Mouse (Mus musculus): Measurements from ENCODE around the gene Psmb1.
"Not testable (repeated sequence)": the region's sequence is repeated elsewhere in the genome, so short reads cannot be mapped to it uniquely, and the experiment has no call there.

Psmb1 gene

DNA sequence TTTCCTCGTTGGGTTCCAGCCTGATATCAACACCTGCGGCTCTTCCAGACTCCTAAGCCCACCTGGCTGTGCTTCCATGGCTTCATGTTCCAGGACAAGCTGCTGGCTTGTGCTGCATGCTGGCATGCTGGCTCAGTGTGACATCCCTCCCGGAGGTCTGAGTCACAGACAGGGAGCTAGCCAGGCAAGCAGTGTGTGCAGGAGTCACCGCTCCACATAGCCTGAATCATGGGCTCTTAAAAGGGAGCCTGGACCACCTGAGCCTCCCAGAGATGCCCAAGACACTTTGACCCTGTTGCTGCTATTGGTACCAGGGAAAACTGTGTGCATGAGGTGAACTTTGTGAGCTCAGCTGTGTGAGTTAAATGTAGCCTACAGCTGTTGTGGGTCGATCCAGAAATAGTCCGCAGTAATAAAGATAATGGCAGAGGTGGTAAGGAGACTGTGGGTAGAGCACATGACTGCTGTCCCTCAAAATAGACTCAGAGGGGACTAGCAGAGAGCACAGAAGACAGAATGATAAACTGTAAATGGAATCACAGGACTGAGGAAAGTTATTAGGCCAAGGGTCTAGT is 37.5 kb downstream of the Psmb1 start:
- DNase-seq (ENCODE audit: low read depth, low spot score) = no peak

DNA sequence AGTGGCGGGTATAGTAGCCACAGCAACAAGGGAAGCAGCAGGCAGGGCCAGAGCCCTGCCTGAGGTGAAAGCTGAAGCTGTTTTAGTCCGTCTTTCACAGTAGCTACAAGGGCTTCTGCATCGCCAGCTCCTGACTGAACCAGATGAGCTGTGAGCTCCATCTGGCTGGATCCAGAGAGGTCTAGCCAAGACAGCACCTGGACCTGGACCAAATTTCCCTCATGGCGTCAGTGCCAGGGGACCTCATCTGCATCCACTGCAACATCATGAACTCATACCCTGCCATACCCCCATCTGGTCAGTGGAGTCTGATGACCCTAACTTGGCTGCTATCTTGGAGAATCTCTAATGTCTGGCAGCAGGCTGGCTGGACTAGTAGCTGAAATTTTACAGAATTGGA is 39.8 kb downstream of the Psmb1 start:
- DNase-seq (ENCODE audit: low read depth, low spot score) = no peak

DNA sequence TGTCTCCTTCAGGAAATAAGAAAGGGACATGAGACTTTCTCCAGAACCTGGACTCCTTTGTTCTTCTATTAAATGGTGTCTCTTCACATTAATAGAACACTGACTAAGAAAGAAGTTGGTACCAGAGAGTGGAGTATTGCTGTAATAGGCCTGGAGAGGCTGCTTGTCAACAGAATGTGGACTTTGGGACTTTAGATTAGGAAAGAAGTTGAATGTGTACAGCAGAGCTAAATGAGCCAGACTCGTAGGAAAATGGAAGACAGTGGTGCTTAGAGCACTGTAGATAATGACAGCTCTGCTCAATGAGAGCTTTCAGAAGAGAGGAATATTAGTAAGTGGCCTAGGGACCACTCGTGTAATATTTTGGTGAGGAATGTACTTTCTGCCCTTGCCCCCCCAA is 43.0 kb downstream of the Psmb1 start:
- DNase-seq (ENCODE audit: low read depth, low spot score) = no peak

DNA sequence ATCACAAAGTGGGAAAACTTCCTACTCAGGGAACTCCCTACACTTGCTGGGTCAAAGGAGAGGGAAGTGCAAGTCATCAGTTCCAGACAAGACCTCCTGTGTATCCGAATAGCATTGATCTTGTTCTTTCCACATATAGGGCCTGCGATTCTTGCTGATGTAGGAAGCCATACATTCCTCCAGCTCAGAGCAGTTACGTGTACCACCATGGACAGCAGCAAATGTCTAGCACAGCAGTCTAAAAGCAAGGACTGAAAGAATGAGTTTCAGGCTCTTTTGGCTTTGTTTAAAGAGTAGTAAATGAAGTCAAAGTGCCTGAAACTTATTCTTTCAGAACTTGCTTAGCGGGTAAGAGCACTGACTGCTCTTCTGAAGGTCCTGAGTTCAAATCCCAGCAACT is 44.3 kb downstream of the Psmb1 start:
- DNase-seq (ENCODE audit: low read depth, low spot score) = no peak

DNA sequence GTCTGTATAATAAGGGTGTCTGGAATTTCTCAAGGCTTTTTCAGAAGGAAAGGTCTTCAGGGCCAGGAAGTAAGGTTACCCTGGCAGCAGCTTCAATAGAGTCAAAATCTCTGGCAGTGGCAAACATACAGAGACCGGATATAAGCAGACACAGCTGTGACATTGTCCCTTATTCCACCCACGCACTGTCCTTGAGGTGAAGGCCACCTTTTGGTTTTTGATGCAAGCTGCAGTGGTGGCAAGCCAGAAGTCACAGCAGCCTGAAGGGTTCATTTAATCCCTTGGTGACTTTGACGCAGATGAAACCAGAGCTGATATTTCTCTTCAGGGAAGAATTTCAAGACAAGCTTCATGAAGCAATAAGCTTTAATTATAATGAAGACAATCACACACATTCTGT is 49.9 kb downstream of the Psmb1 start:
- no peak for DNase-seq (ENCODE audit: low read depth, low spot score)

DNA sequence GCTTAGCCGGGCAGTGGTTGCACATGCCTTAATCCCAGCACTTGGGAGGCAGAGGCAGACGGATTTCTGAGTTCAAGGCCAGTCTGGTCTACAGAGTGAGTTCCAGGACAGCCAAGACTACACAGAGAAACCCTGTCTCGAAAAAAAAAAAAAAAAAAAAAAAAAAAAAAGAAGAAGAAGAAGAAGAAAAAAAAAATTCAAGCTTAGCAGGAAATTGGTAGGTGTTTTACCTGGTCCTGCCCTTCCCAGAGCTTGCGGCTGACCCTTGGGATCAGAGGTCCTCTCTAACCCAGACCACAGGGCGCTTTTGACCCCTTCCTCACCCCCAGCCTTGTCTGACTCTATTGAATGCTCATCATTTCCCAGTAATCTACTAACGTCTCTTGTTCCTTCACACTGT is 50.4 kb downstream of the Psmb1 start:
- not testable (repeated sequence) for DNase-seq (ENCODE audit: low read depth, low spot score)

DNA sequence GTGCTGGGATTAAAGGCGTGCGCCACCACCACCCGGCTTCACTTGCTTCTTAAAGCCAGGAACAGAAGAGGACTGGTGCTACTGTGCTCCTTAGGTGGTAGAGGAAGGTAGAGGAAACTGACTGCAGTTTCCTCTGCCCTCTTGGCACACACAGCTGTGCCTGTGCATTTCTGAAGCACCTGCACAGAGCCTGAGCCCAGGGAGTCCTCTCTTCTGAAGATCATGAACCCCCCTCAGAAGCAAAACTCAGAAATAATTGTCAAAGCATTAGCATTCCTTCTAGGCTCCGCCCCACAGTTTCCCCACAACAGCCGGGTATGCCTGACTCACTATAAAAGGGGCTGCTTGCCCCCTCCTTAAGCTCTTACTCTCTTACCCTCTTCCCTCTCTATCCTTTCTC is 51.7 kb downstream of the Psmb1 start:
- DNase-seq (ENCODE audit: low read depth, low spot score) = no peak

DNA sequence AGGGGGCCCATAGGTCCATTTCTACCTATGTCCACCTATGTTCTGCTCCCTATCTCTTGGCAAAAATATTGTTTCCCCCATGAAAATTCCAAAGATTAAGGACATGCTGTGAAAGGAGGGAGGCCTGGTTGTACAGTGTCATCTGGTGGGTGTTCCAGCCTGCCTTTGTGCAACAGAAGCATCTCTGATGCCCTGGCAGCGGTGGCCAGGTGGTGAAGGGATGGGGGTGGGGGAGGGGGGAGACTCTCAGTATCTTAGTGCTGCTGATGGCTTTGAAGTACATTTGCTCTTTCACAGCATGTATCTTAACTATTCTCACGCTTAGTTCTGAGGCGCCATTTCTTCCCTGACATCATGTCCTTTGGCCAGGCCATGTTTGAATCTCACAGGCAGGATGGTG is 54.1 kb downstream of the Psmb1 start:
- DNase-seq (ENCODE audit: low read depth, low spot score) = no peak

DNA sequence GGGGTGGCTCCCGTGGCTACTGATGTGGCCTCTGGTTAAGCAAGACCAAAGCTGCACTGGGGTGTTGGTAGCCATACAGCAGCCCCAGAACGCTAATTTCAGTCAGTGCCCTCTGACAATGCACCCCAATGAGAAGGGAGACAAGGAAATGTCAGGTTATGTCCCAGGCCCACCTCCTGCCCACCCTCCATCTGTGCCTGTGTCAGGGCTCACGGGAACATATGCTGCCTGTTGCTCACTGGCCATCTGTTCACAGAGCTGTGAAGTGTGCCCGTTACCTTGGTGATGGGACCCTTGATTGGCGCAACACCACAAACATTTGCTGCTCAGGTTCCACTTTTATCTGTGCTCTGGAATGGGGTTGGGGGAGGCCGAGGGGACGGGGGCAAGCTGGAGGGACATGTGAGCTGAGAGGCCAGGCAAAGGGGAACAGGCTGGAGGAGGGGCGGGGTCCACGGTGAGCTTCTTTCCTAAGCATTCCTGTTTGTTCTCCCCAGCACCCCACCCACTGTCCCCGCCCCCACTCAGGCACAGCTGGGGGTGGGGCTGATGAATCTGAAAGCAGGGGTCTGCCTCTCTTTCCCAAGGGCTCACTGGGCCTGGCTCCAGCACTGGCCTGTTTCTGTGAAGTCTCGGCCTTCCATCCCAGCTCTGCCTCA is 59.0 kb downstream of the Psmb1 start:
- peak; percentile 85 for DNase-seq (ENCODE audit: low read depth, low spot score)

DNA sequence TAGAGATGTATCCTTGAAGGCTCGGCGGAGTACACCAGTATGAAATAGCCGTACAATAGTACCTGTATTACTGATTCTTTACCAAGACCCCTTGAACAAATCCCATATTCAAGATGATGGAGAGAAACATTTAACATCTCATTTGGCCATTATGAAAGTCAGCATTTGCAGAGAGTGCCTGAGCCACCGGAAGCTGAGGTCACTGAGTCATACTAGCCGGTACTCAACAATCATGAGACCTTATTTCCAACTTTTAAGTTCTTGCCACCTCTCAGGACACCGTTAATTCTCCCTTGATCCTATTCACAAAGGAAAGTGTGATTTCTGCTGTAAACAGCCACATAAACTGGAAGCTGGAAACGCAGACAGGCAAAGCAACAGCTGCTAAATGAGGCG is 59.5 kb downstream of the Psmb1 start:
- DNase-seq (ENCODE audit: low read depth, low spot score) = no peak

DNA sequence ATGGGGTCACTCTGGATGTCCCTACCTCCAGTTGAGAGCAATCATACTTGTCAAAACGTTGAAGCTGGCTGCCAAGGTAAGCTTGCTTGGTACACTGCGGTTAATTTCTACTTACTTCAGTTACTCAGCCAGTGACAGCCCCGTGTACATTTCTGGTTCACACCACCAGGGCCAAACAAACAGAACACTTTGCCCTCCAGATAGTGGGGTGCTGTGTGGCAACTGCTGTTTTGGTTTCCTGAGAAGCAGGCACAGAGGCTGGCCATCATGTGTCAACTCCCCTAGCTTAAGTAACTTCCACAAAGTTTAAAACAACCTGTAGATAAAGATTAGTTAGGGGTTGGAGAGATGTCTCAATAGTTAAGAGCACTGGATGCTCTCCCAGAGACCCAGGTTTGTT is 64.8 kb downstream of the Psmb1 start:
- DNase-seq (ENCODE audit: low read depth, low spot score) = no peak

DNA sequence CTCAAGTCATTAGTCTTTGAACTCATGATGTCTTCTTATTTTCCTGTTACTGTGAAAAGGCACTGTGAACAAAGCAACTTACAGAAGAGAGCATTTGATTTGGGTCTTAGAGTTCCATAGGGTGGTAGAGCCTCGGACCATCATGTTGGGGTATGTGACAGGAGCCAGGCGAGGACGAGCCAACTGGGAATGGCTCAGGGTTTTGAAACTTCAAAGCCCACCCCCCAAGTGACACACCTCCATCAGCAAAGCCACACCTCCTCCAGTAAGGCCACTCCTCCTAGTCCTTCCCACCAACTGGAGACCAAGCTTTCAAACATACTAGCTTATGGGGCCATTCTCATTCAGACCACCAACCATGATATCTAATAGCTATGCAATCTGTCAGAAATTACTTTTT is 67.5 kb downstream of the Psmb1 start:
- no peak for DNase-seq (ENCODE audit: low read depth, low spot score)

DNA sequence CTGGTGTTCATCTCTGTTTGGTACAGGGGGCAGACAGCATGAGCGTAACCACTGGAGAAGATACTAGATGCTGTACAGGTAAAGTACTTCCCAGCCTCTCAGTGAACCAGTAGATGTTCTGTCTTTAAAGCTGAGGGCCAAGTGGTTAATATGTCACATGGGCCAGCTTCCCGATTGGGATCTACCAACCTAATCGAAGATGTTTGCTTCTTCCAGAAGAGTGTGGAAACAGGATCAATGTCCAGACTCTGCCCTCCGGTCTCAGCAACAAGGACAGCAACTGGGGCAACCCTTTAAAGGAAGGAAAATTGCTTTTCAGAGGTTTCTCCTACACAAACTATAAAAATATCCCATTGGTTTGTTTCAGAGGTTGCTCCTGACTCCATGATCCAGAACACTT is 68.0 kb downstream of the Psmb1 start:
- no peak for DNase-seq (ENCODE audit: low read depth, low spot score)

DNA sequence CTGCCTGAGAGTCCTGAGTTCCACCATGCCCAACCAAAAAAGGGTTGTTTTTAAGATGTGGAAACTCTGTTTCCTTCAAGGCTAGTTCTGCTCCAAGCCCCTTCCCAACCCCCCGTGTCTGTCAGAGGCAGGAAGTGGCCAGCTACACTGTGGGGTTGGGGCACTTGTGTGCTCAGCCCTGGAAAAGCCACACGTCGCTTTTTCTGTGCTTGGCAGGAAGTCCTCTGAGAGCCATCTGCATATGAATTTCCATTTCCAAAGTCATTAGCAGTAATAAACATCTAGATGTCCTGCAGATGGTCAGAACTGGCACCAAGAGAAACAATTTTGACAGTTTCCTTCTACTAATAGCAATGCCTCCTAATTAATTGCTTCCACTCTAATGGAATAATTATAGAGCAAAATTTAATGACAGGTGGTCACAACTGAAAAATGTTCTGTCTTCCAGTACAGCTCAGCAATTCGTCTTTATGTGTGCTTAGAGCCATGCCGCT is 68.5 kb downstream of the Psmb1 start:
- DNase-seq (ENCODE audit: low read depth, low spot score) = no peak

DNA sequence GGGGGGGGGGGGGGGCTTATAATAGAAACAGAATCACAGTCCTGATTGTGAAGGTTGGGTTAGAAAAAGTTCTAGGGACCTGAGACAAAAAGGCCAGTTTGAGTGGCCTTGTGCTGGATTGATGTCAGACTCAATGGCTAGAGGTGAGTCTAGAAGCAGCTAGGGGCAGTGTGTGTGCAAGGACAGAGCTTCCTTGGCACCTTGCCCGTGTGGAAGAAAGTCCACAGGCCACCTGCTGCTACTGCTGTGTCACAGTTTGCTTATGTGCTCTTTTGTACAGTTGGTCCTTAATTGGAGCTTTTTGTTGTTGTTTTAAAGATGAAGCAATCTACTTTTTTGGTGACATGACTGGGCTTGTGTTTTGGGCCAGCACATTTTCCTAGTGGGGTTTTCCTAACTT is 69.6 kb downstream of the Psmb1 start:
- DNase-seq (ENCODE audit: low read depth, low spot score) = no peak

DNA sequence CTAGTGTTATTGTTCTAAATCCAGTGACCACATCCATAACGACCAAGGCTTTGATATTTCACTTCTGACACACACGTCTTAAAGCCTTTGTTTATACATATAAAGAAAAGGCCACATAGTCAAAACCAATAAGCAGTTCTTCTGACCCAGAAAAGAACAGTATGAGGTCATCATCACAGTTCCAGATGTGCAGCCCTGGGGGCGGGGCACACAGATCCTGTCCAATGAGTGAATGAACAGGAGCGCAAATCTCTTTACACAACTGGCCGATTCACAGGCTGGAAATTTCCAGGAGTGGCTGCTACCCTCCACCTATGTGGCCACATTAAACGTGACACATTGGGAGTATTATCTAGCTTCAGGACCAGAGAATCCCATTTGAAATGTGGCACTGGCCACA is 70.1 kb downstream of the Psmb1 start:
- DNase-seq (ENCODE audit: low read depth, low spot score) = no peak

DNA sequence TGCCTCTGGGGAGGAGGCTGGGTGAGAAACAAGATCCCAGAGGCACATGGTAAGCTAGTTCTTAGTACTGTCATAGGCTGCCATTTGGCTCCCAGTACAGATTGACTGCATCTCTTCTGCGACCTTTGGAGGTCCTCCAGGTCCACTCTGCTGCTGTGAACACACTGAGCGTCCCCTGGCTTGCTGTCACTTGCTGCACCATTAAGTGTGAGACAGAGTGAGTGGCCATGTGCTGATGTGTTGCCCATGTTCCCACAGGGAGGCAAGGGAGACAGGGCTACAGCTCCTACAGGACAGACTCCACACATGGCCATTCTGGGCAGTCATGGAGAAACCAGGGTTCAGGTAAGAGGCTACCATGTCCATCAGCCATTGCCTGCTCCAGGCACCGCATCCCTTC is 73.6 kb downstream of the Psmb1 start:
- no peak for DNase-seq (ENCODE audit: low read depth, low spot score)

Data from mesoderm, embryonic 11.5 days (tissue).